Mouse (Mus musculus) hindbrain, embryonic 11.5 days (tissue): Measurements from ENCODE around the gene Tmprss11b. TPM values are rescaled to one million over a fixed set of nuclear protein-coding genes. Genes with fewer than 3 reads are reported as not detected.

Source experiments
- ATAC-seq: fragments of 200-750 bp; cut with Nextera tagmentation; 2 replicates; pipeline ENCODE4 v1.8.0; 2017; ENCODE audit warnings: mild to moderate bottlenecking, moderate TSS enrichment, moderate library complexity; ENCODE audit not compliant: low FRiP score
- DNase-seq: peaks from one replicate; pipeline ENCODE4 v3.0.0-alpha.2; 2015; ENCODE audit warnings: low spot score
- H3K27ac ChIP-seq: fragments of 300-500 bp; sonication (generic); 2 replicates; pipeline ENCODE4 v1.5.1; 2014; ENCODE audit warnings: mild to moderate bottlenecking, low read depth, low read length
- H3K27me3 ChIP-seq: fragments of 300-500 bp; sonication (generic); 2 replicates; pipeline ENCODE4 v1.6.1; 2014; ENCODE audit warnings: mild to moderate bottlenecking, low read length, moderate library complexity, mixed read lengths; ENCODE audit not compliant: control insufficient read depth, insufficient read depth
- H3K36me3 ChIP-seq: fragments of 300-500 bp; sonication (generic); 2 replicates; pipeline ENCODE4 v1.6.1; 2014; ENCODE audit warnings: mild to moderate bottlenecking, low read length, moderate library complexity, mixed read lengths; ENCODE audit not compliant: control insufficient read depth, insufficient read depth
- H3K4me1 ChIP-seq: fragments of 300-500 bp; sonication (generic); replicated peaks from 2 replicates; pipeline ENCODE4 v1.6.1; 2014; ENCODE audit warnings: low read length, mixed read lengths; ENCODE audit not compliant: control insufficient read depth, insufficient read depth
- H3K4me2 ChIP-seq: fragments of 300-500 bp; sonication (generic); replicated peaks from 2 replicates; pipeline ENCODE4 v1.6.1; 2014; ENCODE audit warnings: mild to moderate bottlenecking, low read depth, low read length
- H3K4me3 ChIP-seq: fragments of 300-500 bp; sonication (generic); 2 replicates; pipeline ENCODE4 v1.5.1; 2014; ENCODE audit warnings: low read depth, low read length
- H3K9ac ChIP-seq: fragments of 300-500 bp; sonication (generic); 2 replicates; pipeline ENCODE4 v1.6.1; 2014; ENCODE audit warnings: low read depth, low read length
- H3K9me3 ChIP-seq: fragments of 300-500 bp; sonication (generic); 2 replicates; pipeline ENCODE4 v1.6.1; 2016; ENCODE audit warnings: low read length; ENCODE audit not compliant: control insufficient read depth
- WGBS: fragments of 180-500 bp; shearing (Covaris S2); extraction: QIAGEN DNeasy Blood & Tissue Kit; methylation state at CpG from one replicate; pipeline ENCODE4 v1.1.7; 2014; 5-methylcytosine and 5-hydroxymethylcytosine counted together
- polyA plus RNA-seq: library from polyadenylated mRNA; unstranded; fragments of >200 nt; fragmentation: Nextera tagmentation; extraction: Ambion mirVana; gene quantifications from 2 replicates; pipeline ENCODE4 v1.2.1, GENCODE M21; 2014

Gene Tmprss11b
- polyA plus RNA-seq, 1 experiment from 2014 or later = not detected

GRCm38 (mm10) chr5:86630700-86631099 lies 45.5 kb downstream of the Tmprss11b start:
- no peaks in the 10 kb centered on the region for H3K4me1 ChIP-seq
- H3K9me3 ChIP-seq = no peaks in the 10 kb centered on the region
- WGBS = 81% methylated on average over 2 of the region's 2 CpGs
- no peaks in the 10 kb centered on the region for H3K36me3 ChIP-seq
- no peak overlapping the region for H3K4me2 ChIP-seq
- H3K4me3 ChIP-seq = no peak overlapping the region
- H3K27me3 ChIP-seq = no peaks in the 10 kb centered on the region
- H3K27ac ChIP-seq = no peak overlapping the region
- ATAC-seq (no peak), DNase-seq (no peak)
- no peak overlapping the region for H3K9ac ChIP-seq

GRCm38 (mm10) chr5:86621778-86622177 lies 54.4 kb downstream of the Tmprss11b start:
- Histone ChIP-seq H3K9me3 (no peaks in the 10 kb centered on the region), H3K27me3 (no peaks in the 10 kb centered on the region), H3K36me3 (no peaks in the 10 kb centered on the region), H3K27ac (no peak overlapping the region), H3K4me3 (no peak overlapping the region), H3K4me2 (no peak overlapping the region), H3K4me1 (no peaks in the 10 kb centered on the region), H3K9ac (no peak overlapping the region)
- WGBS = 67% methylated on average over 1 of the region's 1 CpGs
- no peak for DNase-seq
- no peak for ATAC-seq

Other genes starting within 250 kb of the Tmprss11b start
- gene Tmprss11a, start 207.4 kb downstream of the Tmprss11b start, polyA plus RNA-seq = not detected in 2 replicates
- not detected in 2 replicates for gene Tmprss11g, start 157.8 kb downstream of the Tmprss11b start, polyA plus RNA-seq
- not detected in 2 replicates for gene Tmprss11f, start 43.9 kb downstream of the Tmprss11b start, polyA plus RNA-seq
- not detected in 2 replicates for gene Tmprss11e, start 69.5 kb upstream of the Tmprss11b start, polyA plus RNA-seq
- 52.4 and 57.5 TPM in 2 replicates for gene Ythdc1, start 127.9 kb upstream of the Tmprss11b start, polyA plus RNA-seq
- 0.04 TPM in 1 of 2 replicates, not detected in the other for gene Ugt2b34, start 230.6 kb upstream of the Tmprss11b start, polyA plus RNA-seq